Comparison of ENCODE assay signal across 8 mouse cellular contexts in genomic region chr13:115090069-115090976, GRCm38 (mm10). TPM values are rescaled to one million over a fixed set of nuclear protein-coding genes. Genes with fewer than 3 reads are reported as not detected.
DNase-seq lines count a peak whose midpoint lies in the region; ATAC-seq lines count a peak whose summit lies in the region.

Gene Pelo, minus strand, starts transcription at chr13:115090186.

- intact Hi-C loops in gastrocnemius, postnatal 14 days (cut with DNase I; ENCODE audit: low total_unique reads): no loop called here
- intact Hi-C loops in left cerebral cortex, postnatal 10 days (cut with DNase I): loop anchor here (10.0 kb wide), 1 partner anchor 106 kb away; no protein-coding TSS in a partner anchor

- peak; percentile 89 for DNase-seq in adipocyte (ENCODE audit: low spot score)
- peak; percentile 93 for DNase-seq in embryo, embryonic 10 days (ENCODE audit: low spot score)
- peak; percentile 96 for DNase-seq in gastrocnemius, postnatal 14 days
- DNase-seq in left cerebral cortex, postnatal 10 days (ENCODE audit: extremely low spot score in 1 of 2, low spot score in 2 of 2): peak; percentile 92 to 98
- DNase-seq in right cerebral cortex, postnatal 25 days: peak; percentile 95
- peak; percentile 93 to 95 for DNase-seq in urinary bladder, postnatal 4 days (ENCODE audit: low spot score in 2 of 2)

- peak; percentile 85 for ATAC-seq in inflammation-experienced regulatory T-cells, adult 6 months
- peak; percentile 76 for ATAC-seq in megakaryocyte-erythroid progenitor cell, adult 5-6 weeks (replicated peaks; ENCODE audit: low FRiP score, low TSS enrichment, poor library complexity, severe bottlenecking)

RNA-seq across cellular contexts. Expression of gene Pelo, which starts in this region (rescaled TPM):
- total RNA-seq in gastrocnemius, postnatal 14 days (2021): 10 to 100 TPM; 10.1 to 12.2 TPM
- 1 to 10 TPM; 2.0 to 2.5 (median 2.5) TPM for polyA plus RNA-seq in inflammation-experienced regulatory T-cells, adult 6 months (2017; shearing (Covaris generic))
- 10 to 100 TPM; 21.7 to 23.3 TPM for total RNA-seq in left cerebral cortex, postnatal 10 days (2021)
- total RNA-seq in megakaryocyte-erythroid progenitor cell, adult 5-6 weeks (2014; fragmentation: Nextera tagmentation): 10.6 and 23.9 TPM in 2 replicates
- total RNA-seq in megakaryocyte-erythroid progenitor cell, adult 5-6 weeks (2017): 4.7 and 9.6 TPM in 2 replicates

Comparison
In these comparisons a context has a peak if more than half of its experiments do, and no peak if none do; other contexts are left out.
1. Peak in every context shown above with its lines: DNase-seq and ATAC-seq.